Mouse (Mus musculus) cerebellum, adult (tissue): ENCODE measurements around the gene Ranbp3.

Experiments used
- ATAC-seq: cut with Nextera tagmentation; 2 replicates; pipeline ENCODE4 v1.9.2; 2017; ENCODE audit warnings: mild to moderate bottlenecking, moderate library complexity, mixed read lengths; ENCODE audit not compliant: insufficient number of reproducible peaks, low FRiP score, low TSS enrichment

The Ranbp3 gene

GRCm38 (mm10) chr17:56722441-56722840 is 49.3 kb downstream of the Ranbp3 start:
- no peak for ATAC-seq

- no peak for ATAC-seq
Observed at GRCm38 (mm10) chr17:56723419-56724161, 50.5 kb downstream of the Ranbp3 start.

- no peak for ATAC-seq
Observed at GRCm38 (mm10) chr17:56727029-56727649, 54.0 kb downstream of the Ranbp3 start.

- ATAC-seq, result no peak
Observed at GRCm38 (mm10) chr17:56727659-56728058, 54.6 kb downstream of the Ranbp3 start.

- no peak for ATAC-seq
Observed at GRCm38 (mm10) chr17:56728117-56728516, 55.0 kb downstream of the Ranbp3 start.

GRCm38 (mm10) chr17:56729151-56729550 is 56.1 kb downstream of the Ranbp3 start:
- no peak for ATAC-seq

GRCm38 (mm10) chr17:56729656-56730055 is 56.6 kb downstream of the Ranbp3 start:
- ATAC-seq, result no peak

- no peak for ATAC-seq
Observed at GRCm38 (mm10) chr17:56736534-56736933, 63.4 kb downstream of the Ranbp3 start.

- ATAC-seq, result no peak
Observed at GRCm38 (mm10) chr17:56738221-56738620, 65.1 kb downstream of the Ranbp3 start.

GRCm38 (mm10) chr17:56740118-56740787 is 67.2 kb downstream of the Ranbp3 start:
- no peak for ATAC-seq

- ATAC-seq, result no peak
Observed at GRCm38 (mm10) chr17:56740788-56741160, 67.7 kb downstream of the Ranbp3 start.

GRCm38 (mm10) chr17:56744173-56744572 is 71.1 kb downstream of the Ranbp3 start:
- no peak for ATAC-seq

- no peak for ATAC-seq
Observed at GRCm38 (mm10) chr17:56751404-56752072, 78.4 kb downstream of the Ranbp3 start.

GRCm38 (mm10) chr17:56753452-56753851 is 80.4 kb downstream of the Ranbp3 start:
- ATAC-seq, result no peak

GRCm38 (mm10) chr17:56754271-56755185 is 81.4 kb downstream of the Ranbp3 start:
- no peak for ATAC-seq

- ATAC-seq, result no peak
Observed at GRCm38 (mm10) chr17:56756703-56757399, 83.8 kb downstream of the Ranbp3 start.

GRCm38 (mm10) chr17:56757416-56758123 is 84.5 kb downstream of the Ranbp3 start, which contains the start of gene Nrtn:
Gene Nrtn (minus strand): TSS chr17:56757530.
- ATAC-seq, result no peak

GRCm38 (mm10) chr17:56758132-56758531 is 85.0 kb downstream of the Ranbp3 start:
- ATAC-seq, result no peak

- no peak for ATAC-seq
Observed at GRCm38 (mm10) chr17:56759261-56759660, 86.2 kb downstream of the Ranbp3 start.
